Mouse (Mus musculus) ES-Bruce4 (cell line): ENCODE data around the gene Fndc7. TPM values are rescaled to one million over a fixed set of nuclear protein-coding genes. Genes with fewer than 3 reads are reported as not detected.

ENCODE experiments used
- H3K27ac ChIP-seq: 2 replicates; pipeline ENCODE4 v1.5.1; 2012; ENCODE audit warnings: low read length, inconsistent platforms; ENCODE audit not compliant: insufficient read depth
- H3K27me3 ChIP-seq: 2 replicates; pipeline ENCODE4 v1.6.1; 2012; ENCODE audit warnings: mild to moderate bottlenecking, low read length, inconsistent platforms; ENCODE audit not compliant: control insufficient read depth, poor library complexity, insufficient read depth, severe bottlenecking
- H3K36me3 ChIP-seq: 2 replicates; pipeline ENCODE4 v1.6.1; 2012; ENCODE audit warnings: inconsistent platforms, mild to moderate bottlenecking, low read length, moderate library complexity; ENCODE audit not compliant: control insufficient read depth, poor library complexity, insufficient read depth, severe bottlenecking
- H3K4me1 ChIP-seq: one replicate; pipeline ENCODE4 v1.8.1; 2011; ENCODE audit warnings: low read length; ENCODE audit not compliant: control insufficient read depth, insufficient read depth
- H3K4me3 ChIP-seq: 2 replicates; pipeline ENCODE4 v1.5.1; 2011; ENCODE audit warnings: low read depth, mild to moderate bottlenecking, low read length
- H3K9ac ChIP-seq: 2 replicates; pipeline ENCODE4 v1.6.1; 2012; ENCODE audit warnings: low read depth, mild to moderate bottlenecking, inconsistent platforms; ENCODE audit not compliant: poor library complexity, severe bottlenecking
- H3K9me3 ChIP-seq: replicated peaks from 2 replicates; pipeline ENCODE4 v1.6.1; 2012; ENCODE audit warnings: mild to moderate bottlenecking, low read length, inconsistent platforms; ENCODE audit not compliant: control insufficient read depth, poor library complexity, insufficient read depth, severe bottlenecking
- CTCF ChIP-seq: IDR thresholded peaks from one replicate; pipeline ENCODE4 v1.8.1; 2011; ENCODE audit warnings: low read depth, low read length
- EP300 ChIP-seq: IDR thresholded peaks from 2 replicates; pipeline ENCODE4 v1.6.1; 2011; ENCODE audit warnings: low read depth, low read length; ENCODE audit not compliant: insufficient read depth
- POLR2A ChIP-seq: IDR thresholded peaks from one replicate; pipeline ENCODE4 v1.8.1; 2011; ENCODE audit warnings: low read length; ENCODE audit not compliant: insufficient read depth
- polyA plus RNA-seq: library from polyadenylated mRNA; stranded (reverse); fragments of >200 nt; gene quantifications from 2 replicates; pipeline ENCODE4 v1.2.4, GENCODE M21; 2011; ENCODE audit warnings: low read depth; ENCODE audit not compliant: missing spikeins, insufficient read depth, insufficient read length

The Fndc7 gene
- polyA plus RNA-seq, 1 experiment: not detected

DNA sequence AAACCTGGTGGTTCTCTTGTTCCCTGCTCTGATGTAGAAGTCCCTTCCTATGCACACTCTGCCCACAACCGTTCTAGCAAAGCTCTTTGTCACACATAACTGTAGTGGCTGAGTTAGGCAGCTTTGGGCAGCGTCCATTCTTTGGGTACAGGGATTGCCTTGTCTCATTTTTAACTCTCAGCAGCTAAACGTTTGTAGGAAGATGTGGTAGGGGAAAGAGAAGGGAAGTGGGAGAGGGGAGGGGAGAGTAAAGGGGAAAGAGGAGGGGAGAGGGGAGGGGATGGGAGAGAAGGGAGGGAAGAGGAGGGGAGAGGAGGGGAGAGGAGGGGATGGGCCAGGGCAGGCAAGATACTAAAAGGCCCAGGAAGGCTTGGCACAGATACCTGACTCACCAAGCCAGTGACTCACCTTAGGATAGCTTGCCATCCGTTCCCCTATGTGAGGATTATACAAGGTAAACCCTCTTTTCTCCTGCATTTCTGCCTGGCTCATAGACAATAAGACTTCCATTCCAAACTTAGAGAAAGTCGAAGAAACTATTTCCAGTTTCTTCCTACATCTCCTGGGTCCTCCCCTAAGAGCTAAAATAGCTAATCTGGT, 9.9 kb downstream of the Fndc7 start:
- Histone ChIP-seq H3K9ac (no peak overlapping the region), H3K4me1 (peaks cover 3% of the 10 kb centered on the region), H3K27ac (no peak overlapping the region), H3K4me3 (no peak overlapping the region), H3K27me3 (no peaks in the 10 kb centered on the region), H3K9me3 (no peaks in the 10 kb centered on the region), H3K36me3 (no peaks in the 10 kb centered on the region)
- no peak for TF ChIP-seq EP300
- TF ChIP-seq CTCF: no peak
- no peak for TF ChIP-seq POLR2A

GRCm38 (mm10) chr3:108879129-108879528, 10.7 kb downstream of the Fndc7 start:
- Histone ChIP-seq H3K9me3 (no peaks in the 10 kb centered on the region), H3K36me3 (no peaks in the 10 kb centered on the region), H3K27me3 (no peaks in the 10 kb centered on the region), H3K4me1 (peaks cover 2% of the 10 kb centered on the region), H3K27ac (no peak overlapping the region), H3K4me3 (no peak overlapping the region), H3K9ac (no peak overlapping the region)
- TF ChIP-seq EP300: no peak
- TF ChIP-seq POLR2A: no peak
- TF ChIP-seq CTCF: no peak

- H3K4me1 ChIP-seq: no peaks in the 10 kb centered on the region
- H3K4me3 ChIP-seq: no peak overlapping the region
- H3K9ac ChIP-seq: no peak overlapping the region
- TF ChIP-seq EP300: no peak
- TF ChIP-seq CTCF: no peak
- no peak for TF ChIP-seq POLR2A
- H3K36me3 ChIP-seq: no peaks in the 10 kb centered on the region
- H3K9me3 ChIP-seq: no peaks in the 10 kb centered on the region
- no peak overlapping the region for H3K27ac ChIP-seq
- H3K27me3 ChIP-seq: no peaks in the 10 kb centered on the region; the same call in 1 of the 2 replicates
Observed at GRCm38 (mm10) chr3:108870631-108871030, 19.2 kb downstream of the Fndc7 start.

- TF ChIP-seq CTCF (no peak), EP300 (no peak)
- no peak overlapping the region for H3K27ac ChIP-seq
- H3K4me3 ChIP-seq: no peak overlapping the region
- H3K4me1 ChIP-seq: no peaks in the 10 kb centered on the region
- H3K9me3 ChIP-seq: no peaks in the 10 kb centered on the region
- no peaks in the 10 kb centered on the region for H3K27me3 ChIP-seq
- H3K36me3 ChIP-seq: no peaks in the 10 kb centered on the region
- H3K9ac ChIP-seq: no peak overlapping the region
Observed at GRCm38 (mm10) chr3:108867449-108867848, 22.4 kb downstream of the Fndc7 start.

- no peak overlapping the region for H3K9ac ChIP-seq
- H3K4me1 ChIP-seq: no peaks in the 10 kb centered on the region
- no peak overlapping the region for H3K4me3 ChIP-seq
- no peak overlapping the region for H3K27ac ChIP-seq
- no peaks in the 10 kb centered on the region for H3K36me3 ChIP-seq
- H3K9me3 ChIP-seq: no peaks in the 10 kb centered on the region
- no peaks in the 10 kb centered on the region for H3K27me3 ChIP-seq
- TF ChIP-seq CTCF (no peak), EP300 (no peak), POLR2A (no peak)
Observed at GRCm38 (mm10) chr3:108865676-108866075, 24.1 kb downstream of the Fndc7 start.

DNA sequence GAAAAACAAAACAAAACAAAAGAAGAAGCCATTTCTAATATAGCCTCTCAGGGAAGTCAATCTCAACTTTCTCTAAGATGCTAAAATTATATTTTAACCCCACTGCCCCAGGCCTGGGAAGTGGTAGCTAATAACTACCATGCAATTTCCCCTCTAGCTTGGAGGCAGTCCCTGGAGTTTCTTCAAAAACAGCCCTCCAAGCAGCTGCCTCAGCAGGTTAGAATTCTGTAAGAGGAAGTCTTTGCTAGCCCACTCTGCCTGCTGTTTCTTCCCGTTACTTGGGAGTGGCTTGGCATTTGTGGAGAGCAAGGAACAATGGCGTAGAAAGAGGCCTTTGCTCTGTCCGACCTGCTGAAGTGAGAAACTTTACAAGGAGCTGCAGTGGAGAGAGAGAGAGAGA, 24.7 kb downstream of the Fndc7 start:
- H3K9ac ChIP-seq: no peak overlapping the region
- no peak overlapping the region for H3K27ac ChIP-seq
- no peaks in the 10 kb centered on the region for H3K36me3 ChIP-seq
- H3K9me3 ChIP-seq: no peaks in the 10 kb centered on the region
- TF ChIP-seq CTCF (no peak), EP300 (no peak), POLR2A (no peak)
- no peak overlapping the region for H3K4me3 ChIP-seq
- no peaks in the 10 kb centered on the region for H3K4me1 ChIP-seq
- no peaks in the 10 kb centered on the region for H3K27me3 ChIP-seq
